Mouse (Mus musculus) liver, adult 2 months (tissue): ENCODE results near the gene Cfap161. TPM values are rescaled to one million over a fixed set of nuclear protein-coding genes. Genes with fewer than 3 reads are reported as not detected.

Experiments used
- DNase-seq: peaks from one replicate; pipeline ENCODE4 v3.0.0-alpha.2; 2011; ENCODE audit warnings: low read depth, low spot score; ENCODE audit errors: extremely low read depth
- H3K27ac ChIP-seq: fragments of 200-500 bp; replicated peaks from 2 replicates; pipeline ENCODE4 v1.5.1; 2012; ENCODE audit warnings: low read depth, mild to moderate bottlenecking, control low read depth, inconsistent platforms, low read length; ENCODE audit not compliant: insufficient read depth
- H3K27me3 ChIP-seq: fragments of 200-500 bp; 2 replicates; pipeline ENCODE4 v1.6.1; 2012; ENCODE audit warnings: mild to moderate bottlenecking, moderate library complexity, low read length, inconsistent platforms; ENCODE audit not compliant: control insufficient read depth, insufficient read depth
- H3K36me3 ChIP-seq: fragments of 200-500 bp; 2 replicates; pipeline ENCODE4 v1.6.1; 2012; ENCODE audit warnings: low read length, inconsistent platforms; ENCODE audit not compliant: control insufficient read depth, insufficient read depth
- H3K4me1 ChIP-seq: fragments of 200-500 bp; 2 replicates; pipeline ENCODE4 v1.6.1; 2011; ENCODE audit warnings: low read length; ENCODE audit not compliant: control insufficient read depth, insufficient read depth
- H3K4me3 ChIP-seq: fragments of 200-500 bp; 2 replicates; pipeline ENCODE4 v1.5.1; 2011; ENCODE audit warnings: low read depth, mild to moderate bottlenecking, control low read depth, low read length, moderate library complexity; ENCODE audit not compliant: insufficient read depth
- H3K79me2 ChIP-seq: fragments of 200-500 bp; 2 replicates; pipeline ENCODE4 v1.6.1; 2012; ENCODE audit warnings: inconsistent platforms, mild to moderate bottlenecking, low read length, moderate library complexity; ENCODE audit not compliant: control insufficient read depth, insufficient read depth
- H3K9ac ChIP-seq: fragments of 200-500 bp; 2 replicates; pipeline ENCODE4 v1.6.1; 2012; ENCODE audit warnings: low read depth, mild to moderate bottlenecking, control low read depth, inconsistent platforms, low read length
- CTCF ChIP-seq: fragments of 200-500 bp; IDR thresholded peaks from 2 replicates; pipeline ENCODE4 v1.5.1; 2011; ENCODE audit warnings: low read depth, low read length, control low read depth
- POLR2A ChIP-seq: fragments of 200-500 bp; IDR thresholded peaks from 2 replicates; pipeline ENCODE4 v1.6.1; 2011; ENCODE audit warnings: low read length, control low read depth; ENCODE audit not compliant: insufficient read depth; ENCODE audit errors: extremely low read depth
- WGBS: fragments of 180-500 bp; shearing (Covaris S2); methylation state at CpG from one replicate; pipeline ENCODE4 v1.1.7; 2018; 5-methylcytosine and 5-hydroxymethylcytosine counted together
- polyA plus RNA-seq: library from polyadenylated mRNA; depleted of rRNA; stranded (reverse); fragments of >200 nt; gene quantifications from 2 replicates; pipeline ENCODE4 v1.2.3, GENCODE M21; 2012; rRNA removed
- total RNA-seq: library from RNA; depleted of rRNA; stranded (reverse); fragments of >200 nt; gene quantifications from 2 replicates; pipeline ENCODE4 v1.2.3, GENCODE M21; 2014; rRNA removed

The Cfap161 gene
- total RNA-seq (not detected in 2 replicates), polyA plus RNA-seq (not detected in 2 replicates)

- no peaks in the 10 kb centered on the region for H3K79me2 ChIP-seq
- no peak within 1 kb of the TSS for H3K4me3 ChIP-seq
- TF ChIP-seq POLR2A (no peak), CTCF (no peak)
- WGBS = 17% methylated on average over 14 of the region's 14 CpGs
- no peaks in the 10 kb centered on the region for H3K4me1 ChIP-seq
- no peak within 1 kb of the TSS for H3K27ac ChIP-seq
- H3K9ac ChIP-seq = no peak within 1 kb of the TSS
- DNase-seq = no peak
- H3K27me3 ChIP-seq = no peaks in the 10 kb centered on the region
- no peaks in the 10 kb centered on the region for H3K36me3 ChIP-seq
These were observed at the start of gene Cfap161 for GRCm38 (mm10) chr7:83794705-83795104. Gene Cfap161, minus strand, starts transcription at chr7:83794880.

- Histone ChIP-seq H3K4me3 (no peak overlapping the region), H3K79me2 (no peaks in the 10 kb centered on the region), H3K9ac (no peak overlapping the region), H3K27me3 (no peaks in the 10 kb centered on the region), H3K27ac (peak overlapping the region; percentile 74), H3K36me3 (no peaks in the 10 kb centered on the region), H3K4me1 (peaks cover 17% of the 10 kb centered on the region)
- DNase-seq = no peak
- 65% methylated on average over 6 of the region's 6 CpGs for WGBS
- no peak for TF ChIP-seq POLR2A
- no peak for TF ChIP-seq CTCF
These were observed 48.0 kb upstream of the Cfap161 start for GRCm38 (mm10) chr7:83842486-83843259.

GRCm38 (mm10) chr7:83840076-83840475 is 45.4 kb upstream of the Cfap161 start:
- no peak for DNase-seq
- Histone ChIP-seq H3K9ac (no peak overlapping the region), H3K4me3 (no peak overlapping the region), H3K27me3 (no peaks in the 10 kb centered on the region), H3K36me3 (no peaks in the 10 kb centered on the region), H3K27ac (no peak overlapping the region), H3K79me2 (no peaks in the 10 kb centered on the region), H3K4me1 (peaks cover 5% of the 10 kb centered on the region; the same call in 1 of the 2 replicates)
- 73% methylated on average over 2 of the region's 2 CpGs for WGBS
- no peak for TF ChIP-seq CTCF
- TF ChIP-seq POLR2A = no peak

DNA sequence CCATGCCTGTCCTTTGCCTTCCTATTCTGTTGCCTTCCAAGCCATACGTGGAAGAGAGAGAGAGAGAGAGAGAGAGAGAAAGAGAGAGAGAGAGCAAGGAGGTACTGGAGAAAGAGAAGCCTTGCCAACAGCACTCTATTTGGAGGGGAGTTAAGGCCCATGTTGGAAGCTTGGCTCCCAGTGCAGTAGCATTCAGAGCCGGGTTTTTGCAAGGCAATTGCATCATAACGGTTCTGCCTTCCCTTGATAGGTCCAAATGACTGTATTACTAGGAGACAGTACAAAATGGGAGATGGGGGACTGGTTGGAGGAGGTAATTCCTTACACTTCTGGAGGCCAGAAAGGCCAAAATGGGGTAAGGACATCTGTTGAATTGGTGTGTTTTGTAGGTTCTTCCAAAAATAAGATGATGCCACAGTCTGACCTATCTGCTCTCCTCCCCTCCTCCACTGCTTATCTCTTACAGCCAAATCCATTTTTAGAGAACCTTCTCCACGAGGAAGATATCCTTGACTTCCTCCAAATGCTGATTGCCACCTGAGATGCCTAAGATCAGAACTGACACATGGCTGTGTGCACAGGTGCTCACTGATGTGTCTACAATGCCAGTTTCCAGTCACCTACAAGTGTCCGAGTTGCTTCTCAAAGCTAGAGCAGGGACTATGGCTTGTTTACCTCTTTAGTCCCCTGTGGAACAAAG is 44.0 kb upstream of the Cfap161 start:
- no peaks in the 10 kb centered on the region for H3K79me2 ChIP-seq
- no peak for DNase-seq
- H3K9ac ChIP-seq = no peak overlapping the region
- H3K4me3 ChIP-seq = no peak overlapping the region
- TF ChIP-seq CTCF (no peak), POLR2A (no peak)
- 69% methylated on average over 5 of the region's 5 CpGs for WGBS
- no peak overlapping the region for H3K27ac ChIP-seq
- peaks cover 5% of the 10 kb centered on the region; the same call in 1 of the 2 replicates for H3K4me1 ChIP-seq
- H3K36me3 ChIP-seq = no peaks in the 10 kb centered on the region
- no peaks in the 10 kb centered on the region for H3K27me3 ChIP-seq

GRCm38 (mm10) chr7:83829355-83829754 is 34.7 kb upstream of the Cfap161 start:
- H3K36me3 ChIP-seq = no peaks in the 10 kb centered on the region
- no peaks in the 10 kb centered on the region for H3K79me2 ChIP-seq
- no peak overlapping the region for H3K27ac ChIP-seq
- no peaks in the 10 kb centered on the region for H3K27me3 ChIP-seq
- no peak overlapping the region for H3K4me3 ChIP-seq
- 88% methylated on average over 7 of the region's 7 CpGs for WGBS
- H3K9ac ChIP-seq = no peak overlapping the region
- H3K4me1 ChIP-seq = no peaks in the 10 kb centered on the region
- no peak for DNase-seq
- TF ChIP-seq CTCF = no peak
- TF ChIP-seq POLR2A = no peak
